Mouse (Mus musculus) naive thymus-derived CD4-positive, alpha-beta T cell, adult 2 months (primary cell): Measurements from ENCODE around the gene Srgap3.

Source experiments
- DNase-seq: peaks from one replicate; pipeline ENCODE4 v3.0.0-alpha.2; 2011; ENCODE audit warnings: low read depth

The Srgap3 gene

GRCm38 (mm10) chr6:112686485-112686884, 260.6 kb downstream of the Srgap3 start:
- DNase-seq = no peak

GRCm38 (mm10) chr6:112684065-112684464, 263.0 kb downstream of the Srgap3 start:
- no peak for DNase-seq
